Mouse (Mus musculus): ENCODE results near the gene Dgkg. TPM values are rescaled to one million over a fixed set of nuclear protein-coding genes. Genes with fewer than 3 reads are reported as not detected.

The Dgkg gene
- total RNA-seq, 2 experiments from 2014 or later, result 4.0 to 6.7 TPM

DNA sequence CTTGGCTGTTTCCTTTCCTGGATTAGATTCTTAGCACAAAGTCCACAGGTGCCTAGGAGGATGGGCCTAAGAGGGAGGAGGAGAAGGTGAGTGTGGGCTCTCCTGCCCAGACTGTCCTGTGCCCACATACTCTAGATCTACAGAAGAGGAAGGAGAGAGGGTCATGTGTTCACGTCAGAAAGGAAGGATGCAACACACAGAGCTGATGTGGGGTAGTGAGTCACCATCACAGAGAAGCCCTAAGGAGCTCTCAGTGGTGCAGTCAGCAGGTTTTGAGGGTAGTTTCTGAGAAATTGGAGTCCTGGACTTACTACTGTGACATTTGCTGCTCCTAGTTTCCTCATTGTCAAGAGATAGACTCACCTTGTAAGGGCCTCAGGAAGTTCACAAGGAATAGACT lies 196.1 kb downstream of the Dgkg start:
- ATAC-seq (replicated peaks; ENCODE audit: low FRiP score, poor library complexity, severe bottlenecking), result no peak

- ATAC-seq (replicated peaks; ENCODE audit: low FRiP score, poor library complexity, severe bottlenecking), result no peak
Measured at GRCm38 (mm10) chr16:22452082-22452481, 204.9 kb downstream of the Dgkg start.

DNA sequence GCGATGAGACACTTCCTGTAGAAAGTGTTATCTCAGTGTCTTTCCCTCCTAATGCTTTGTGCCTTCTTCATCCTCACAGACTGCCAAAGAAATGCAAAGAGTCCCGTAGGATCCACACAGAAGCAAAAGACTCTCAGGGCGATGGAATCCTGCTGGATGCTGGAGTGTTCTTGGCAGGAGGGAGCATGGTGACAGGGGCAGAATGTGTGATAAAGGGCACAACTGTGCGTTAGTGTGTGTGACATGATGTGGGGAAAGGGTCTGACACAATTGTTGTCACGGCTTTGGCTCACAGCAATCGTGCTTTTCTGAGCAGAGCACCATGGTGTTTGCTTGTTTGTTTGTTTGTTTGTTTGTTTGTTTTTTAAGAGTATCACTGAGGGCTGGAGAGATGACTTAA lies 208.9 kb downstream of the Dgkg start:
- ATAC-seq (replicated peaks; ENCODE audit: low FRiP score, poor library complexity, severe bottlenecking), result no peak

DNA sequence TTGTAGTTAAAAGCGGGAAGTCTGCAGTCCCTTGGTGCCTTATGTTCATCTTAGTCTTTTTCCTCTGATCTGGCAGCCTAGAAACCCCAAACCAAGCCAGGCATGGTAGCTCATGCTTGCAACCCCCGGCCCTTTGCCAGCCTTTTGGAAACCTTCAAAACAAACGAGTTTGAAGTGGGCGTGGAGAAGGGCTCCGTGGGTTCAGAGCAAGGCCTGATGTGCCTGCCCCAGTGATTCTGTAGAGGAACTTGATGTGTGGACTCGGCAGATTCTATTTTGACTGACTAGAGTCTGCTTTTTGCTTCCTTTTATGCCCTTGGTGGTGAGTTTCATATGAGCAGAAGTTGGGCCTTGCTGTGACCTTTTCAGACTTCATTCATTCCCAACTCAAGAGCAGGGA lies 212.2 kb downstream of the Dgkg start:
- no peak for ATAC-seq (replicated peaks; ENCODE audit: low FRiP score, poor library complexity, severe bottlenecking)

- ATAC-seq (replicated peaks; ENCODE audit: low FRiP score, poor library complexity, severe bottlenecking), result no peak
Measured at GRCm38 (mm10) chr16:22442202-22442601, 214.8 kb downstream of the Dgkg start.

DNA sequence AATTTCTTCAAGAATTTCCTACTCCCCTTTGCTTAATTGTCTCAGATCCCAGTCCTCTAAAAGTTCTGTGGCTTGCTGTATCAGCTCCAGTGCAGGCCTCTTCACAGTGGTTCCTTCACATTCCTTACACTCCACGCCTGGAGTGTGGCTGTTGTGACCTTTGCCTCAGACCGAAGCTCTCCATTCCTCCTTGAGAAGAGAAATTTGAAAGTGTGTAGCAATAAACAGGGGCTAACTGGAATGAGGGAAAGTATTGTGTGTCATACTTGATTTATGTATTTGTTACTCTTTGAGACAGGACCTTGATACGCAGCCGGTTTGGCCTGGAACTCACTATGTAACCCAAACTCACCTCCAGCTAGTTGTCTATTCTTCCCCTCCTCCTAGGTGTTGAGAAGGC lies 215.7 kb downstream of the Dgkg start:
- no peak for ATAC-seq (replicated peaks; ENCODE audit: low FRiP score, poor library complexity, severe bottlenecking)

DNA sequence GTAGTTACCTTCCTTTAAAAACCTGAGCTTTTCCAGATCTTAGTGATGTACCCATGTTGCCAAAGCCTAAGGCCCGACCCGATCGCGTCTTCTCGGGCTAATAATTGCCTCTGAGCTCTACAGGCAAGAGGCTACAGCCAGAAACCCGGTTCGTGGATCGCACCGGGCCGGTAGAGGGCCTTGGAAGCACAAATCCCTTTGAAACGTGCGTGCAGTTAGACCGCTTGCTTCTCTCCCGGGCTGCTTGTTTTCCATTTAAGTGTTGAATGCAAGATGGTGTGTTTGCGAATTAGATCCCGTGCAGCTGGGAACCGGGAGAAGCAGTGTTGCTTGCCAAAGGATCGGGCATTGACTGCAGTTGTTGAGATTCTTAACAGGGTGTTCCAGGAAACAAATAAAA lies 216.8 kb downstream of the Dgkg start:
- no peak for ATAC-seq (replicated peaks; ENCODE audit: low FRiP score, poor library complexity, severe bottlenecking)

DNA sequence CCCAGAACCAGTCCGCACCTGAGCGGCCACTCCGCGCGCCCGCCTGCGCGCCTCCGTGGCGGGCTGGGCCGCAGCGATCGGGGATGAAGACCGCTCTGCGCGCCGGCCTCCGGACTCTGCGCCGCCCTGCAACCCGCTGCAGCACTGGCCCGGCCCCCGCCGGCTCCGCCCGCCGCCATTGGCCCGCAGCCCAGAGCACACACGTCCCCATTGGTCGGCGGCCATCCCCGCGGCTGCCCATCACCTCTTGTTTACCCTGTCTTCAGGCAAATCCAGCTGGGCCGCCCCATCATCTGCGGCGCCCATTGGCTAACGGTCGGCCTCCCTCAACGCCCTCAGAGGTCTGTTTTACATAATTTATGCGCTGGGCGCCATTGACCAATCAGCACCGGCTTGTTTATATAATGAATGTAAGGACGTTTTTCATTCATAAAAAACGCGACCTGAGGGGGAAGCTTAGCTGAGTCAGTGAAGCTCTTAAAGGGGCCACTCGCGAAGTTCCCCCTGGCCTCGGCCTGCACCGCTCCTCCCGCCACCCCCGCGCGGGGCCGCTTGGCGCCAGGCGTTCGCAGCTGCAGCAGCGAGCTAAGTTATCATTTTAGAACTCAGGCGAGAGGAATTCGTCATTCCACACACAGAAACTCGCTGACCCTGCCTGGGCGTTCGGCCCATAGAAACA lies 217.4 kb downstream of the Dgkg start, which contains the start of gene Etv5:
Gene Etv5 (minus strand): TSS at position 221 of the 679 bp plus-strand sequence.
- peak; percentile 99 for ATAC-seq (replicated peaks; ENCODE audit: low FRiP score, poor library complexity, severe bottlenecking)

DNA sequence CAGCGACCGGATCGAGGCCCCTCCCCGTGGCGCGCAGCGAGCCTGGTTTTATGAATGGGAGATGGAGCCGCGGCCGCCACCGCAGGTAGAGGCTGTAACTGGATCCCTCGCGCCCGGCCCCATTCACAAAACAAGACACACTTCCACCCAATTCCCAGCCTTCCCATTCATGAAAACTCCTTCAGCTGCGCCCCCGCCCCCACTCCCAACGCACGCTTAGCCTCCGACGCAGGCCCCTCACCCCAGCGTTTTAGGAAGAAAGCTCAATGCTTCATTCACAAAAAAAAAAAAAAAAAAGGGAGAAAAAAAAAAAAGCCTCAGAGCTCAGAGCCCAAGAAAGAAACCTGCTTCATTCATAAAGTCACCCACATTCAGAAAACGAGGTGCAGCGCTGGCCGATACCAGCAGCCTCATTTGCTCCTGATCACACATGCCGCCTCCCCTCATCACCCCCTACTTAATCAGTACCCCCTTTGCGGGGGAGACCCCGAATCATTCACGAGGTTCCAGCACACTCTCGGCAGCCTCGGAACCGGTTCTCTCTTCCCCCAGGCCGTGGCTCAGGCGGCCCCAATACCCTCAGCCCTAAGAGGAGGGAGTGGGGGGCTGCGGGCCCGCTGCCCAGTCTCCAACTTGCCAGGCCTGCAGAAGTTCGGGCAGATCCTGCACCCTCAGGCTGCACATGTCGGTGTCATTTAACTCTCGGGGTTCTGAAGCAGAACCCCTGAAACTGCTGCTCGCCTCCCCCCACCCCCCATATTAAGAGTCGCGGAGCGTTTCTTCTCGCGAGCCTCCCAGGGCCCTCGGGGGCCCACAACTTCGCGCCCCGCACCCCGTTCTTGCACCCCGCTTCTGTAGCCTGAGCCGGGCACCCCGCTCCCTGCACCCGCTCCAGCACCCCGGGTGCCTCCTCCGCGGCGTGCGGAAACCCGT lies 218.3 kb downstream of the Dgkg start:
- ATAC-seq (replicated peaks; ENCODE audit: low FRiP score, poor library complexity, severe bottlenecking), result no peak

GRCm38 (mm10) chr16:22436106-22436505 lies 220.9 kb downstream of the Dgkg start:
- no peak for ATAC-seq (replicated peaks; ENCODE audit: low FRiP score, poor library complexity, severe bottlenecking)

GRCm38 (mm10) chr16:22434530-22434929 lies 222.5 kb downstream of the Dgkg start:
- ATAC-seq (replicated peaks; ENCODE audit: low FRiP score, poor library complexity, severe bottlenecking), result no peak

- ATAC-seq (replicated peaks; ENCODE audit: low FRiP score, poor library complexity, severe bottlenecking), result no peak
Measured at GRCm38 (mm10) chr16:22433944-22434343, 223.1 kb downstream of the Dgkg start.

GRCm38 (mm10) chr16:22431773-22432172 lies 225.2 kb downstream of the Dgkg start:
- ATAC-seq (replicated peaks; ENCODE audit: low FRiP score, poor library complexity, severe bottlenecking), result no peak

DNA sequence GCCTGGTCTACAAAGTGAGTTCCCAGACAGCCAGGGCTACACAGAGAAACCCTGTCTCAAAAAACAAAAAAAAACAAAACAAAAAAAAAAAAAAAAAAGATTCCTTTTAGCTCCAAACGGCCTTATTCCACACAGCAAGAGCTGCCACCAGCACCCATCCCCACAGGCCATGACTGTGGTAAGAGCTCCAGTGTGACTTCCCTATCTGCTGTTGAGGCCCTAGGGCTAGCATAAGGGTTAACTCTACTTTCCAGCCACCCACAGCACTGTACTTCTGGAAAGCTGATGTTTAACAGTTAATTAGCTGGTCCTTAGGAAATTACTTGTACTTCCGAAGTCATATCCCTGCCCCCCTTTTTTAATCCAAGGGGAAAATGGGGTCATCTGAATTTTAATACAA lies 225.7 kb downstream of the Dgkg start:
- no peak for ATAC-seq (replicated peaks; ENCODE audit: low FRiP score, poor library complexity, severe bottlenecking)

DNA sequence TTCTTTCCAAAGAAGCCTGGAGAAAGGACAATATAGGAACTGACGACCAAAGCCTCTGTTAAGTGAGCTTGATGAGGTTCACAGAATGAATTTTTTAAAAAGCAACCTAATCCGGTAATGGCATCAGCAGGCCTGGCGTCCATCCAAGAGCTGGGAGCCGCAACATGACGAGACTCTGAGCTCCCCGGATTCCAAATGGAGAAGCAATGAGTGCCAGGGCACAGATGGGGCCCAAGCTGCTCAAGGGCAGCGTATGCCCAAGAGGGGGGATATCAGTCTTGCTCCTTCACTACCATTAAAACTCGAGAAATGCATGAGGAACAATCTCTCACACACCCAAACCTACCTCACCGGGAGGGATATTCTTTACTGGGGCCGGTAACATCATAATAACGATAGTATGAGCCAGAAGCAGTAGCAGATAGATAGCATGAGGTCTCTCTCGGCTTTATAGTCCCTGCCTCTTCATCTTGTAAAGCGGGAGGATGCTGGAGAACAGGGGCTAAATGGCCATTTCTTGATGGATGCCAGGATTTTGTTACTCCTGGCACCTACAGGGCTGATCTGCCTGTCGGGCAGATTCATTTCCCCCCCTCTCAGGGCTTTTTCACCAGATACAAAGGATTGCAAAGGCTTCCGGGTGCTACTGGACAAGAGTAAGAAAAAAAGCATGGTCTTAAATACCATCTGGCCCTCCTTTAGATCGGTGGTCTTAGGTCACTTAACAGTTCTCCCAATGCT lies 226.6 kb downstream of the Dgkg start:
- no peak for ATAC-seq (replicated peaks; ENCODE audit: low FRiP score, poor library complexity, severe bottlenecking)

GRCm38 (mm10) chr16:22429377-22429776 lies 227.6 kb downstream of the Dgkg start:
- no peak for ATAC-seq (replicated peaks; ENCODE audit: low FRiP score, poor library complexity, severe bottlenecking)

- no peak for ATAC-seq (replicated peaks; ENCODE audit: low FRiP score, poor library complexity, severe bottlenecking)
Measured at GRCm38 (mm10) chr16:22428853-22429341, 228.1 kb downstream of the Dgkg start.

GRCm38 (mm10) chr16:22426866-22427265 lies 230.2 kb downstream of the Dgkg start:
- ATAC-seq (replicated peaks; ENCODE audit: low FRiP score, poor library complexity, severe bottlenecking), result no peak

GRCm38 (mm10) chr16:22422256-22422655 lies 234.8 kb downstream of the Dgkg start:
- ATAC-seq (replicated peaks; ENCODE audit: low FRiP score, poor library complexity, severe bottlenecking), result no peak

Data from erythroid progenitor cell, adult 5-6 weeks (primary cell).